Comparison of ENCODE assay signal across 27 mouse cellular contexts in genomic region chr6:107755158-107755557, GRCm38 (mm10).
DNase-seq lines count a peak whose midpoint lies in the region; ATAC-seq and TF ChIP-seq lines count a peak whose summit lies in the region.
"Had no signal": no experiment of that assay in that cellular context is flagged by ENCODE, and none has a peak within 500 bp of the region (broad histone marks: within the 10 kb centered on the region; RNA-seq: fewer than 3 reads in every experiment).

No protein-coding gene starts in this region.

- H3K9me3 ChIP-seq in heart, postnatal 0 days (replicated peaks; ENCODE audit: control insufficient read depth, low read length): no peaks in the 10 kb centered on the region
- no peaks in the 10 kb centered on the region for H3K9me3 ChIP-seq in heart, embryonic 11.5 days (replicated peaks; ENCODE audit: control insufficient read depth, low read length)
- H3K9me3 ChIP-seq: forebrain, embryonic 10.5 days; forebrain, embryonic 13.5 days; heart, embryonic 15.5 days had no signal

- no peaks in the 10 kb centered on the region for H3K36me3 ChIP-seq in heart, postnatal 0 days (replicated peaks; ENCODE audit: control insufficient read depth, insufficient read depth, low read length)
- no peaks in the 10 kb centered on the region for H3K36me3 ChIP-seq in heart, embryonic 11.5 days (ENCODE audit: control insufficient read depth, insufficient read depth, low read length)
- H3K36me3 ChIP-seq: forebrain, embryonic 10.5 days; G1E; heart, embryonic 15.5 days had no signal

- 48% methylated on average over 2 of the region's 2 CpGs for WGBS in heart, postnatal 0 days
- 70% methylated on average over 2 of the region's 2 CpGs for WGBS in heart, embryonic 11.5 days (ENCODE audit: insufficient replicate concordance)

- peak; percentile 5 for DNase-seq in adrenal gland, postnatal 10 days
- DNase-seq in adrenal gland, postnatal 4 days (ENCODE audit: low spot score in 2 of 2): no peak
- peak; percentile 91 for DNase-seq in heart, adult 11 months
- no peak for DNase-seq in heart, postnatal 4 days
- peak; percentile 5 for DNase-seq in heart, postnatal 0 days (ENCODE audit: low spot score)
- DNase-seq: adrenal gland, postnatal 25 days; B cell, adult 2 months; cerebellum, adult 18-20 months; cerebellum, adult 9-10 months; cerebellum, postnatal 14 days; gastrocnemius, postnatal 25 days; heart, adult 2 months; kidney, adult 18-20 months; kidney, adult 9 months had no signal

- no peak overlapping the region for H3K9ac ChIP-seq in heart, postnatal 0 days (replicated peaks; ENCODE audit: low read depth, low read length)
- H3K9ac ChIP-seq in heart, embryonic 11.5 days (ENCODE audit: low read depth, low read length): no peak overlapping the region
- H3K9ac ChIP-seq: forebrain, embryonic 13.5 days; heart, embryonic 15.5 days; hindbrain, embryonic 14.5 days had no signal

- H3K27ac ChIP-seq in heart, postnatal 0 days (ENCODE audit: low read depth): no peak overlapping the region
- H3K27ac ChIP-seq in heart, embryonic 11.5 days (ENCODE audit: low read depth, low read length): no peak overlapping the region
- peak overlapping the region; percentile 61 for H3K27ac ChIP-seq in brown adipose tissue, adult 24 weeks (replicated peaks; ENCODE audit: low read depth, low read length)
- H3K27ac ChIP-seq: forebrain, embryonic 10.5 days; forebrain, embryonic 13.5 days; heart, adult 2 months; heart, embryonic 15.5 days; hindbrain, embryonic 14.5 days; hindbrain, postnatal 0 days had no signal

- TF ChIP-seq CTCF in heart, postnatal 0 days (IDR thresholded peaks at IDR 0.05; ENCODE audit: low read depth): no peak

- no peaks in the 10 kb centered on the region for H3K27me3 ChIP-seq in heart, postnatal 0 days (ENCODE audit: control insufficient read depth, insufficient read depth, low read length)
- no peaks in the 10 kb centered on the region for H3K27me3 ChIP-seq in heart, embryonic 11.5 days (ENCODE audit: control insufficient read depth, insufficient read depth, low read length)
- H3K27me3 ChIP-seq: forebrain, embryonic 13.5 days; heart, embryonic 15.5 days had no signal

- H3K4me1 ChIP-seq in heart, postnatal 0 days (ENCODE audit: control insufficient read depth, insufficient read depth): no peaks in the 10 kb centered on the region
- H3K4me1 ChIP-seq in heart, embryonic 11.5 days (ENCODE audit: control insufficient read depth, insufficient read depth, low read length): no peaks in the 10 kb centered on the region
- H3K4me1 ChIP-seq in brown adipose tissue, adult 24 weeks (ENCODE audit: control insufficient read depth, insufficient read depth, insufficient read length, low read length): peaks cover 3% of the 10 kb centered on the region; the same call in 1 of the 2 replicates
- H3K4me1 ChIP-seq: forebrain, embryonic 10.5 days; forebrain, embryonic 13.5 days; heart, embryonic 15.5 days had no signal

- ATAC-seq in heart, postnatal 0 days (ENCODE audit: insufficient read depth, low read depth): 0 out of 2 replicates have a peak, but pooled peaks have one; percentile 20
- no peak for ATAC-seq in heart, embryonic 11.5 days (replicated peaks; ENCODE audit: insufficient number of reproducible peaks, low FRiP score, low TSS enrichment)
- no peak for ATAC-seq in monocyte, adult 5-6 weeks (replicated peaks; ENCODE audit: insufficient number of reproducible peaks, low FRiP score, low TSS enrichment, poor library complexity, severe bottlenecking)
- ATAC-seq: forebrain, embryonic 13.5 days; forebrain, embryonic 16.5 days; hindbrain, postnatal 0 days; inflammation-experienced regulatory T-cells, adult 6 months; intestine, embryonic 16.5 days; Patski had no signal

- no peak overlapping the region for H3K4me3 ChIP-seq in heart, postnatal 0 days (ENCODE audit: low read depth, low read length)
- H3K4me3 ChIP-seq in heart, embryonic 11.5 days (ENCODE audit: low read depth, low read length): no peak overlapping the region
- no peak overlapping the region for H3K4me3 ChIP-seq in brown adipose tissue, adult 24 weeks (ENCODE audit: insufficient read depth, low read depth, low read length)
- H3K4me3 ChIP-seq: forebrain, embryonic 10.5 days; forebrain, embryonic 13.5 days; heart, adult 2 months; heart, embryonic 15.5 days had no signal

- TF ChIP-seq EP300 in heart, postnatal 0 days (IDR thresholded peaks at IDR 0.05; ENCODE audit: low read depth): no peak

- H3K4me2 ChIP-seq in heart, postnatal 0 days (ENCODE audit: low read depth, low read length): no peak overlapping the region
- no peak overlapping the region for H3K4me2 ChIP-seq in heart, embryonic 11.5 days
- H3K4me2 ChIP-seq: forebrain, embryonic 13.5 days; heart, embryonic 15.5 days; hindbrain, embryonic 14.5 days had no signal

Comparison
In these comparisons a context has a peak if more than half of its experiments do, and no peak if none do; other contexts are left out.
1. DNase-seq: peak in adrenal gland, postnatal 10 days (single experiment), heart, adult 11 months (single experiment) and heart, postnatal 0 days (single experiment); none in adrenal gland, postnatal 4 days (0 of 2) and heart, postnatal 4 days (single experiment).